Mouse (Mus musculus) forebrain, embryonic 14.5 days (tissue): ENCODE results near the gene Nras. TPM values are rescaled to one million over a fixed set of nuclear protein-coding genes. Genes with fewer than 3 reads are reported as not detected.

Source experiments
- ATAC-seq: fragments of 200-750 bp; cut with Nextera tagmentation; 2 replicates; pipeline ENCODE4 v1.8.0; 2017; ENCODE audit warnings: mild to moderate bottlenecking, moderate library complexity
- DNase-seq: peaks from one replicate; pipeline ENCODE4 v3.0.0-alpha.2; 2015; ENCODE audit warnings: low spot score
- H3K27ac ChIP-seq: fragments of 300-500 bp; sonication (generic); 2 replicates; pipeline ENCODE4 v1.5.1; 2014; ENCODE audit warnings: low read depth, mild to moderate bottlenecking, control low read depth, low read length, moderate library complexity
- H3K27me3 ChIP-seq: fragments of 300-500 bp; sonication (generic); replicated peaks from 2 replicates; pipeline ENCODE4 v1.6.1; 2014; ENCODE audit warnings: low read length, control low read depth, mixed read lengths; ENCODE audit not compliant: control insufficient read depth, insufficient read depth
- H3K36me3 ChIP-seq: fragments of 300-500 bp; sonication (generic); 2 replicates; pipeline ENCODE4 v1.6.1; 2014; ENCODE audit warnings: low read length, control low read depth; ENCODE audit not compliant: control insufficient read depth, insufficient read depth
- H3K4me1 ChIP-seq: fragments of 300-500 bp; sonication (generic); 2 replicates; pipeline ENCODE4 v1.6.1; 2014; ENCODE audit warnings: antibody characterized with exemption, low read length, control low read depth; ENCODE audit not compliant: control insufficient read depth, insufficient read depth
- H3K4me2 ChIP-seq: fragments of 300-500 bp; sonication (generic); 2 replicates; pipeline ENCODE4 v1.6.1; 2014; ENCODE audit warnings: mild to moderate bottlenecking, control low read depth, low read length
- H3K4me3 ChIP-seq: fragments of 300-500 bp; sonication (generic); 2 replicates; pipeline ENCODE4 v1.5.1; 2014; ENCODE audit warnings: low read depth, low read length, control low read depth
- H3K9ac ChIP-seq: fragments of 300-500 bp; sonication (generic); 2 replicates; pipeline ENCODE4 v1.6.1; 2014; ENCODE audit warnings: mild to moderate bottlenecking, low read length, control low read depth, moderate library complexity
- H3K9me3 ChIP-seq: fragments of 300-500 bp; sonication (generic); replicated peaks from 2 replicates; pipeline ENCODE4 v1.6.1; 2016; ENCODE audit warnings: low read length, control low read depth, mixed read lengths; ENCODE audit not compliant: control insufficient read depth
- WGBS: fragments of 180-500 bp; shearing (Covaris S2); extraction: QIAGEN DNeasy Blood & Tissue Kit; methylation state at CpG from one replicate; pipeline ENCODE4 v1.1.7; 2014; 5-methylcytosine and 5-hydroxymethylcytosine counted together
- polyA plus RNA-seq: library from polyadenylated mRNA; unstranded; fragments of >200 nt; fragmentation: Nextera tagmentation; extraction: Ambion mirVana; gene quantifications from 2 replicates; pipeline ENCODE4 v1.2.1, GENCODE M21; 2014

Nras gene
- polyA plus RNA-seq, 1 experiment from 2014 or later = 120 TPM

GRCm38 (mm10) chr3:103102454-103103390, 44.6 kb downstream of the Nras start, which contains the start of gene Dennd2c:
Dennd2c (plus strand) TSS chr3:103102604.
- peak within 1 kb of the TSS; percentile 56 for H3K4me3 ChIP-seq
- no peak within 1 kb of the TSS for H3K27ac ChIP-seq
- H3K9me3 ChIP-seq = no peaks in the 10 kb centered on the region
- WGBS = 1% methylated on average over 71 of the region's 72 CpGs
- ATAC-seq = peak; percentile 96
- H3K27me3 ChIP-seq = no peaks in the 10 kb centered on the region
- DNase-seq = peak; percentile 85
- H3K9ac ChIP-seq = peak within 1 kb of the TSS; percentile 61
- H3K4me2 ChIP-seq = peak within 1 kb of the TSS; percentile 95
- H3K36me3 ChIP-seq = no peaks in the 10 kb centered on the region
- peaks cover 3% of the 10 kb centered on the region; the same call in 1 of the 2 replicates for H3K4me1 ChIP-seq

- Histone ChIP-seq H3K36me3 (no peaks in the 10 kb centered on the region), H3K9me3 (no peaks in the 10 kb centered on the region), H3K4me2 (no peak overlapping the region), H3K4me1 (no peaks in the 10 kb centered on the region), H3K4me3 (no peak overlapping the region), H3K9ac (no peak overlapping the region), H3K27ac (no peak overlapping the region), H3K27me3 (no peaks in the 10 kb centered on the region)
- WGBS = 84% methylated on average over 7 of the region's 7 CpGs
- DNase-seq (no peak), ATAC-seq (no peak)
Observed at GRCm38 (mm10) chr3:103107565-103108240, 49.6 kb downstream of the Nras start.

- Histone ChIP-seq H3K27ac (no peak overlapping the region), H3K4me3 (no peak overlapping the region), H3K9me3 (no peaks in the 10 kb centered on the region), H3K4me1 (no peaks in the 10 kb centered on the region), H3K4me2 (no peak overlapping the region), H3K27me3 (no peaks in the 10 kb centered on the region), H3K9ac (no peak overlapping the region), H3K36me3 (no peaks in the 10 kb centered on the region)
- no peak for ATAC-seq
- no peak for DNase-seq
- 83% methylated on average over 5 of the region's 5 CpGs for WGBS
Observed at GRCm38 (mm10) chr3:103112216-103112615, 54.1 kb downstream of the Nras start.

Other genes with a start within 250 kb of the Nras start
- gene Sycp1, start 122.2 kb upstream of the Nras start, polyA plus RNA-seq = not detected in 2 replicates
- gene Nr1h5, start 94.2 kb upstream of the Nras start, polyA plus RNA-seq = 0.09 TPM in 1 of 2 replicates, not detected in the other
- 50.6 and 67.8 TPM in 2 replicates for gene Sike1, start 62.6 kb upstream of the Nras start, polyA plus RNA-seq
- 525 and 610 TPM in 2 replicates for gene Csde1, start 37.9 kb upstream of the Nras start, polyA plus RNA-seq
- not detected in 2 replicates for gene Ampd1, start 15.7 kb downstream of the Nras start, polyA plus RNA-seq
- 0.66 and 0.88 TPM in 2 replicates for gene Dennd2c, start 44.3 kb downstream of the Nras start, polyA plus RNA-seq
- 196 and 221 TPM in 2 replicates for gene Bcas2, start 113.4 kb downstream of the Nras start, polyA plus RNA-seq
- 20.1 and 21.8 TPM in 2 replicates for gene Trim33, start 221.0 kb downstream of the Nras start, polyA plus RNA-seq